Comparison of ENCODE assay signal across 9 mouse cellular contexts in the genomic region with DNA sequence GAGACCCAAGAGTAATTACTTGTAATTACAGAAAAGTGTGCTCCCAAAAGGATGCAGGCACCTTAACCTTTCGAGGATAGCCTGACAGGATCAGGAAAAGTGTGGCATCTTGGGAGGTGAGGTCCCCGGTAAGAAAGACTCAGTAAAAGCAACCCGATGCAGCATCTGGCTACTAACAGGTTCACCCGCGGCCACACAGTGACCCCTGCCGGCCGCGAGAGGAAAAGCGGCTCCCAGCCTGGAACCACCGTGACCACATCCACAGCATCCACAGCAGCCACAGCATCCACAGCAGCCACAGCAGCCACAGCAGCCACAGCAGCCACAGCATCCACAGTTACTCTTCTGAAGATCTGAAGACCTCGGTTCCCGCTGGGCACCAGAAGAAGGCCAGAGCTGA. TPM values are rescaled to one million over a fixed set of nuclear protein-coding genes. Genes with fewer than 3 reads are reported as not detected.
DNase-seq lines count a peak whose midpoint lies in the region; ATAC-seq and TF ChIP-seq lines count a peak whose summit lies in the region.
"Had no signal": no experiment of that assay in that cellular context is flagged by ENCODE, and none has a peak within 500 bp of the region (broad histone marks: within the 10 kb centered on the region; RNA-seq: fewer than 3 reads in every experiment).

No protein-coding gene starts in this region.

- H3K4me2 ChIP-seq in forebrain, embryonic 11.5 days (ENCODE audit: low read depth, low read length, severe bottlenecking), result no peak overlapping the region
- no peak overlapping the region for H3K4me2 ChIP-seq in forebrain, embryonic 16.5 days (ENCODE audit: low read length)
- H3K4me2 ChIP-seq in hindbrain, postnatal 0 days (ENCODE audit: low read depth, low read length), result no peak overlapping the region
- no peak overlapping the region for H3K4me2 ChIP-seq in lung, postnatal 0 days (replicated peaks; ENCODE audit: low read depth, low read length)

- no peak overlapping the region for H3K4me3 ChIP-seq in forebrain, embryonic 11.5 days (ENCODE audit: low read depth, low read length)
- no peak overlapping the region for H3K4me3 ChIP-seq in forebrain, embryonic 16.5 days (replicated peaks; ENCODE audit: low read length)
- H3K4me3 ChIP-seq in hindbrain, postnatal 0 days (ENCODE audit: low read length), result no peak overlapping the region
- no peak overlapping the region for H3K4me3 ChIP-seq in lung, postnatal 0 days (ENCODE audit: low read depth, low read length)

- no peaks in the 10 kb centered on the region; the same call in none of the 2 replicates for H3K27me3 ChIP-seq in forebrain, embryonic 11.5 days (ENCODE audit: control insufficient read depth, insufficient read depth, low read length)
- H3K27me3 ChIP-seq in forebrain, embryonic 16.5 days (replicated peaks; ENCODE audit: control insufficient read depth, insufficient read depth, low read length), result peaks cover 26% of the 10 kb centered on the region
- H3K27me3 ChIP-seq in hindbrain, postnatal 0 days (ENCODE audit: insufficient read depth, low read length), result peaks cover 32% of the 10 kb centered on the region
- H3K27me3 ChIP-seq in lung, postnatal 0 days (replicated peaks; ENCODE audit: insufficient read depth, low read length), result peaks cover 4% of the 10 kb centered on the region

- H3K9ac ChIP-seq in forebrain, embryonic 11.5 days (ENCODE audit: low read length), result no peak overlapping the region
- H3K9ac ChIP-seq in forebrain, embryonic 16.5 days (replicated peaks; ENCODE audit: low read depth, low read length), result no peak overlapping the region
- no peak overlapping the region for H3K9ac ChIP-seq in hindbrain, postnatal 0 days (replicated peaks; ENCODE audit: low read length)
- no peak overlapping the region for H3K9ac ChIP-seq in lung, postnatal 0 days (replicated peaks; ENCODE audit: low read depth)

- peak; percentile 80 for DNase-seq in forebrain, embryonic 11.5 days (ENCODE audit: low spot score)
- DNase-seq in ovary, postnatal 36 days (ENCODE audit: low spot score), result peak; percentile 38
- DNase-seq in ovary, adult 18-20 months (ENCODE audit: low spot score), result no peak
- peak; percentile 55 to 57 for DNase-seq in cerebellum, postnatal 14 days
- peak; percentile 67 for DNase-seq in hindbrain, postnatal 0 days (ENCODE audit: low spot score)
- peak; percentile 57 for DNase-seq in lung, postnatal 0 days (ENCODE audit: low spot score)
- DNase-seq in spleen, postnatal 10 days (ENCODE audit: low spot score in 2 of 2), result peak; percentile 18 to 57

- H3K36me3 ChIP-seq in forebrain, embryonic 11.5 days (ENCODE audit: control insufficient read depth, insufficient read depth, low read length), result no peaks in the 10 kb centered on the region
- no peaks in the 10 kb centered on the region for H3K36me3 ChIP-seq in forebrain, embryonic 16.5 days (ENCODE audit: control insufficient read depth, insufficient read depth)
- H3K36me3 ChIP-seq in hindbrain, postnatal 0 days (ENCODE audit: insufficient read depth, low read length), result no peaks in the 10 kb centered on the region
- H3K36me3 ChIP-seq in lung, postnatal 0 days (ENCODE audit: insufficient read depth, low read length), result no peaks in the 10 kb centered on the region

- H3K4me1 ChIP-seq in forebrain, embryonic 11.5 days (replicated peaks; ENCODE audit: control insufficient read depth, insufficient read depth, low read length), result no peaks in the 10 kb centered on the region
- no peaks in the 10 kb centered on the region for H3K4me1 ChIP-seq in forebrain, embryonic 16.5 days (replicated peaks; ENCODE audit: control insufficient read depth, insufficient read depth, low read length)
- H3K4me1 ChIP-seq in hindbrain, postnatal 0 days (ENCODE audit: insufficient read depth, low read length), result no peaks in the 10 kb centered on the region
- H3K4me1 ChIP-seq in lung, postnatal 0 days (ENCODE audit: insufficient read depth, low read depth, low read length), result no peaks in the 10 kb centered on the region

- no peaks in the 10 kb centered on the region for H3K9me3 ChIP-seq in forebrain, embryonic 11.5 days (ENCODE audit: control insufficient read depth, low read length)
- no peaks in the 10 kb centered on the region for H3K9me3 ChIP-seq in forebrain, embryonic 16.5 days (ENCODE audit: control insufficient read depth, low read length)
- H3K9me3 ChIP-seq in hindbrain, postnatal 0 days (ENCODE audit: low read length), result no peaks in the 10 kb centered on the region
- no peaks in the 10 kb centered on the region for H3K9me3 ChIP-seq in lung, postnatal 0 days (ENCODE audit: low read length)

- peak; percentile 84 for TF ChIP-seq CTCF in hindbrain, postnatal 0 days (IDR thresholded peaks at IDR 0.05; ENCODE audit: low read depth)
- TF ChIP-seq CTCF in lung, postnatal 0 days (IDR thresholded peaks at IDR 0.05), result peak; percentile 87

- no peak for TF ChIP-seq EP300 in lung, postnatal 0 days (IDR thresholded peaks at IDR 0.05)

- WGBS in forebrain, embryonic 11.5 days, result 3% methylated on average over 12 of the region's 12 CpGs
- 5% methylated on average over 12 of the region's 12 CpGs for WGBS in forebrain, embryonic 16.5 days
- 3% methylated on average over 12 of the region's 12 CpGs for WGBS in hindbrain, postnatal 0 days
- WGBS in lung, postnatal 0 days, result 2% methylated on average over 12 of the region's 12 CpGs

- no peak for ATAC-seq in forebrain, embryonic 11.5 days (replicated peaks; ENCODE audit: low FRiP score)
- ATAC-seq in forebrain, embryonic 16.5 days, result no peak
- no peak for ATAC-seq in hindbrain, postnatal 0 days
- no peak for ATAC-seq in lung, postnatal 0 days

- H3K27ac ChIP-seq in forebrain, embryonic 11.5 days (ENCODE audit: low read depth, low read length), result no peak overlapping the region
- H3K27ac ChIP-seq in forebrain, embryonic 16.5 days (ENCODE audit: low read length), result no peak overlapping the region
- no peak overlapping the region for H3K27ac ChIP-seq in hindbrain, postnatal 0 days
- no peak overlapping the region for H3K27ac ChIP-seq in lung, postnatal 0 days (ENCODE audit: low read length)

RNA-seq across cellular contexts. Expression of gene Hoxb9, which starts 36.4 kb away (rescaled TPM):
- not detected in 2 replicates for polyA plus RNA-seq in forebrain, embryonic 11.5 days (2014; fragmentation: Nextera tagmentation; extraction: Ambion mirVana)
- not detected in 2 replicates for polyA plus RNA-seq in forebrain, embryonic 16.5 days (2015; fragmentation: Nextera tagmentation; extraction: Ambion mirVana)
- 0.40 TPM in 1 of 2 replicates, not detected in the other for total RNA-seq in hindbrain, postnatal 0 days (2014; rRNA removed)
- polyA plus RNA-seq in hindbrain, postnatal 0 days (2015; fragmentation: Nextera tagmentation; extraction: Ambion mirVana), result 0.13 TPM in 1 of 2 replicates, not detected in the other
- polyA plus RNA-seq in lung, postnatal 0 days (2015; fragmentation: Nextera tagmentation; extraction: Ambion mirVana), result not detected in 2 replicates
- total RNA-seq: neutrophil, adult 5-6 weeks had no signal

RNA-seq across cellular contexts. Expression of gene Hoxb13, which starts 40.8 kb away (rescaled TPM):
- not detected in 2 replicates for polyA plus RNA-seq in forebrain, embryonic 11.5 days (2014; fragmentation: Nextera tagmentation; extraction: Ambion mirVana)
- polyA plus RNA-seq in forebrain, embryonic 16.5 days (2015; fragmentation: Nextera tagmentation; extraction: Ambion mirVana), result 0.13 TPM in 1 of 2 replicates, not detected in the other
- not detected in 2 replicates for total RNA-seq in hindbrain, postnatal 0 days (2014; rRNA removed)
- polyA plus RNA-seq in hindbrain, postnatal 0 days (2015; fragmentation: Nextera tagmentation; extraction: Ambion mirVana), result not detected in 2 replicates
- polyA plus RNA-seq in lung, postnatal 0 days (2015; fragmentation: Nextera tagmentation; extraction: Ambion mirVana), result not detected in 2 replicates
- total RNA-seq: neutrophil, adult 5-6 weeks had no signal

RNA-seq across cellular contexts. Expression of gene Hoxb8, which starts 46.8 kb away (rescaled TPM):
- not detected in 2 replicates for polyA plus RNA-seq in forebrain, embryonic 11.5 days (2014; fragmentation: Nextera tagmentation; extraction: Ambion mirVana)
- not detected in 2 replicates for polyA plus RNA-seq in forebrain, embryonic 16.5 days (2015; fragmentation: Nextera tagmentation; extraction: Ambion mirVana)
- 28.0 and 66.5 TPM in 2 replicates for total RNA-seq in hindbrain, postnatal 0 days (2014; rRNA removed)
- polyA plus RNA-seq in hindbrain, postnatal 0 days (2015; fragmentation: Nextera tagmentation; extraction: Ambion mirVana), result 4.6 and 6.2 TPM in 2 replicates
- polyA plus RNA-seq in lung, postnatal 0 days (2015; fragmentation: Nextera tagmentation; extraction: Ambion mirVana), result 0.23 and 0.35 TPM in 2 replicates
- total RNA-seq: neutrophil, adult 5-6 weeks had no signal

RNA-seq across cellular contexts. Expression of gene Hoxb7, which starts 51.5 kb away (rescaled TPM):
- 0.21 TPM in 1 of 2 replicates, not detected in the other for polyA plus RNA-seq in forebrain, embryonic 11.5 days (2014; fragmentation: Nextera tagmentation; extraction: Ambion mirVana)
- not detected in 2 replicates for polyA plus RNA-seq in forebrain, embryonic 16.5 days (2015; fragmentation: Nextera tagmentation; extraction: Ambion mirVana)
- total RNA-seq in hindbrain, postnatal 0 days (2014; rRNA removed), result 11.0 and 21.7 TPM in 2 replicates
- polyA plus RNA-seq in hindbrain, postnatal 0 days (2015; fragmentation: Nextera tagmentation; extraction: Ambion mirVana), result 10.1 and 16.8 TPM in 2 replicates
- polyA plus RNA-seq in lung, postnatal 0 days (2015; fragmentation: Nextera tagmentation; extraction: Ambion mirVana), result 1.3 and 1.9 TPM in 2 replicates
- total RNA-seq: neutrophil, adult 5-6 weeks had no signal

RNA-seq across cellular contexts. Expression of gene Hoxb6, which starts 57.4 kb away (rescaled TPM):
- polyA plus RNA-seq in forebrain, embryonic 11.5 days (2014; fragmentation: Nextera tagmentation; extraction: Ambion mirVana), result not detected in 2 replicates
- polyA plus RNA-seq in forebrain, embryonic 16.5 days (2015; fragmentation: Nextera tagmentation; extraction: Ambion mirVana), result not detected in 2 replicates
- 23.2 and 30.2 TPM in 2 replicates for total RNA-seq in hindbrain, postnatal 0 days (2014; rRNA removed)
- polyA plus RNA-seq in hindbrain, postnatal 0 days (2015; fragmentation: Nextera tagmentation; extraction: Ambion mirVana), result 29.0 and 36.3 TPM in 2 replicates
- polyA plus RNA-seq in lung, postnatal 0 days (2015; fragmentation: Nextera tagmentation; extraction: Ambion mirVana), result 7.3 and 7.4 TPM in 2 replicates
- total RNA-seq: neutrophil, adult 5-6 weeks had no signal
